Mouse (Mus musculus): ENCODE results near the gene Shb.

DNA sequence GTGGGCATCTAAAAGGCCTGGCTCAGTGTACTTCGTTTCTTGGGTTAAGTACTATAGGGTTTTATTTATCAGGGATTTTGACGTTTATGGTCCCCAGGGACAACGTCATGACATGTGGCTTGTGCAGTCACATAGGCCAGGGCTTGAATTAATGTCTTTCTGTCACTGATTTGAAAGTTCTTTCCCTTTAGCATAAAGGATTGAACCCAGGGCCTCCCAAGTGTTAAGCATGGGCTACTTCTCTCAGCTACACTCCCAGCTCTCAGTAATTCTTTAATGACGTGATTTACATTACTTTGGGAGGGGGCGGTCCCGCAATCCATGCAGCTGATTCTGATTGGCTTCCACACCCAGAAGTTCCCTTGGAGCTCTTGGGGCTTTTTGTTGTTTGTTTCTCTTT is 33.2 kb downstream of the Shb start:
- TF ChIP-seq CTCF (IDR thresholded peaks at IDR 0.05; ENCODE audit: control insufficient read depth, insufficient read depth, low read length) (no peak), POLR2A (IDR thresholded peaks at IDR 0.05; ENCODE audit: borderline replicate concordance, control insufficient read depth, low read depth, low read length) (no peak)

All from bone marrow, adult 2 months (tissue).